Mouse (Mus musculus): ENCODE data around the gene Clmp.

Gene Clmp

DNA sequence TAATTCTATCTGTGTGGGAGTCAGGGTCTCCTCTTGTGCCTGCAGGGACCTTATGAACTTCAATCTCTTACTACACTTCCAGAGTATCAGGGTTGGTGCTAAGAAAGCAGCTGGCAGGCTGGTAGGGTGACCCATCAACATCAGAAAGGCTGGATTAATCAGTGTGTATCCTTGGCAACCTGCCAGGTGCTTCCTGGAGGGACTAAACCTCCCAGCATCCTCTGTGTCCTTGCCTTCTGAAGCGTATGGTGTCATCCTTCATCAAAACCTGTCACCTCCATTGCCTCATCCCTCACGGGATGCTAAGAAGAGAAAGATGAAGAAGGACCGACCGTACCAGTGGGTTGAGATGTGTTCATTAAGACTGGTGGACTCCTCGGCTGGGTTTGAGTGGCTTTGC lies 8.0 kb downstream of the Clmp start:
- DNase-seq, result peak; percentile 11

DNA sequence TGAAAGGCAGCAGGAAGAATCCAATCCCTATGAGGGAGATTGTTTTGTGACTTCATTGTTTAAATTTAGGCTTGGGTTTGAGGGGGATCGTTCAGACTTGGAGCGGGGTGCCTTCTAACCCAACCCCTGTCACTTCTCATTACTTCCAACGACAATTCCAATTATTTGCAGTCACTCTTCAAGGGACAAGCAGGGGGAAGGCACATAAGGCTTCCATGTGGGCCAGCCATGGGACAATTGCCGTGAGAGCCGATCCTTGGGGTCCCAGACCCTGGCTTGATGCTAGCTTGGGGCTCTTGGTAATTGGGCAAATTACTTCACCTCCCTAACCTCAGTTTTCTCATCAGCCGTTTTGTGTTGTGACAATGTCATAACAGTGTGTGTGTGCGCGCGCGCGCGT lies 8.5 kb downstream of the Clmp start:
- DNase-seq, result no peak

- no peak for DNase-seq
Observed at GRCm38 (mm10) chr9:40696086-40696485, 10.3 kb downstream of the Clmp start.

- no peak for DNase-seq
Observed at GRCm38 (mm10) chr9:40699194-40699593, 13.4 kb downstream of the Clmp start.

GRCm38 (mm10) chr9:40700253-40700652 lies 14.5 kb downstream of the Clmp start:
- no peak for DNase-seq

- no peak for DNase-seq
Observed at GRCm38 (mm10) chr9:40704364-40705276, 18.9 kb downstream of the Clmp start.

GRCm38 (mm10) chr9:40708448-40709140 lies 22.8 kb downstream of the Clmp start:
- no peak for DNase-seq

GRCm38 (mm10) chr9:40709141-40709537 lies 23.4 kb downstream of the Clmp start:
- DNase-seq, result no peak

- no peak for DNase-seq
Observed at GRCm38 (mm10) chr9:40709587-40709986, 23.8 kb downstream of the Clmp start.

GRCm38 (mm10) chr9:40709991-40710390 lies 24.2 kb downstream of the Clmp start:
- DNase-seq, result no peak

- no peak for DNase-seq
Observed at GRCm38 (mm10) chr9:40711654-40712053, 25.9 kb downstream of the Clmp start.

- DNase-seq, result peak; percentile 14
Observed at GRCm38 (mm10) chr9:40717182-40717874, 31.6 kb downstream of the Clmp start.

GRCm38 (mm10) chr9:40717875-40718185 lies 32.1 kb downstream of the Clmp start:
- DNase-seq, result no peak

GRCm38 (mm10) chr9:40720881-40721280 lies 35.1 kb downstream of the Clmp start:
- DNase-seq, result no peak

DNA sequence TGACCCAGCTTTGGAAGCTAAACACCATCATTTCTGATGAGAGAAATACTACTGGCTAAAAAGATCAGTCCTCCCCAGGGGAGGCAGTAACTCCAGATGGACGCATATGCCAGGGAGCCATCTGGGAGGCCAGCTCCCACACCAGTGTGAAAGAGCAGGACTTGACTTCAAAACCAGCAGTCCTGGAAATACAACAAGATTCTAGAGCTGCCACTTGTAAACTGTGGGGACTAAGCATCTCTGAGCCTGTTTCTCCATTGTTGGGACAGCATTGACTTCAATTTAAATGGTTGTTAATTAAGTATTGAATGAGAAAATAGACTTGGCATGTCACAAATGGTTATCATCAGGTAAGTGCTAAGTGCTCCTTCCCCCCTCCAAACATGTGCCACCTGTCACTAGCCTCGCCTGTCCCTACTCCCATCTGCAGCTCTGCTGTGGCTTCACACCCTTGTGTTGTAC lies 37.6 kb downstream of the Clmp start:
- no peak for DNase-seq

GRCm38 (mm10) chr9:40724978-40725377 lies 39.2 kb downstream of the Clmp start:
- DNase-seq, result no peak

GRCm38 (mm10) chr9:40727140-40727823 lies 41.5 kb downstream of the Clmp start:
- no peak for DNase-seq

GRCm38 (mm10) chr9:40727824-40728495 lies 42.2 kb downstream of the Clmp start:
- DNase-seq, result no peak

GRCm38 (mm10) chr9:40730302-40730700 lies 44.5 kb downstream of the Clmp start:
- no peak for DNase-seq

DNA sequence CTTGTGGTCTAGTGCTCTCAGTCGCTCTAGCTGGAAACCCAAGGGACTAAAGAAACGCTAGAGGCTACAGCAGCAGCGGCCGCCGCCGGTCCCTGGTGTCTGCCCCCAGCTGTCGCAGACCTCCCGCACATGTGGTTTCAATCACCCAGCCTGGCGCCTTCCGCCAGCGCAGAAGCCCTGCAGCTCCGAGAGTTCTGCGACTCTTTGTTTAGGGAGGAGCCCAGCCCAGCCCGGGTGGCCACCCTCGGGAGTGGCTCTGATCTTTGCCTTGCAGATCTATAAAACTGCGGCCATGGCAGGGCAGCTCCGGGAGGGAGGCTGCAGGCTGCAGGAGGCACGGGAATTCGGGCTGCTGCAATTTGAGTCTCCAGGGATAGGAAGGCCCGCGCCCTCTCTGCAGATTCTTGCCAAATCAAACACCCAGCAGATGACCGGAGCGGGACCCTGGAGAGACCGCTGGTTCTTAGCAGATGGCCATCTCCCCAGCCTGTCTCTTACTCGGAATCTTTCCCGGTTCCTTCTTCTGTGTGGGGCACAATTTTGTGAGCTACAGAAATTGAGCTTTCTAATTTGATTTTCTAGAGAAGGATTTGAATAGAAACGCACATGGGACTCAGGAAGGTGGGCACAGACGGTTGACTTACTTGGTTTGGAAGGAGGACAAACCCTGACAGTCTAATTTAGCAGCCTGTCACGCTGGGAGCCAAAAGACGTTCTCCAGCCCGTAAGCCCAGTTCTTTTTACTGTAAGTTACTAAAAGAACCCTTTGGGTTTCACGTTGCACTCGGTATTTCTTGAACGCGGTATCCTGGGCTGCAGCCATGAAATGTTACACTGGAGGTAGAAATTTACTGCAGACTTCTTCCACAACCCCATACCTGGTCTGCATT lies 45.2 kb downstream of the Clmp start:
- DNase-seq, result peak; percentile 62

DNA sequence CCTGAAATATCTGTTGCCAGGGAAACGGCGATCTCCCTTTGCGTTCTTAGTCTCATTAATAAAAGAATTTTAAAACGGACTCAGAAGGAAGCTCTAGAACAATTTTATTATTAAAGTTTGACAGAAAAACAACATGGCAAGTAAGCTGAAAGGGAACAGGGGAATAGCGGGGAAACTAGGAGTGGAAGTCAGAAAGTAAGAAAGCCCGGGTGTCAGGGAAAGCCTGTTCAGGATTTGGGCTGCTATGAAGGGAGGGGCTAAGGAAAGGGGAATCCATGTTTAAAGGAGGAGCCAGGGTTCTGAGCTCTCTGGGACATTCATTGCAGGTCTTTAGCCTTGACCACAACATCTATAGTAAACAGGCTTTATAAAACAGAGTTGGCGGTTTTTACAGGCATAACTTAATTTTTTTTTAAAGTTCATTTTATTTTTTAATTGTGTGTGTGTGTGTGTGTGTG lies 45.9 kb downstream of the Clmp start:
- DNase-seq, result no peak
